Mouse (Mus musculus): Measurements from ENCODE around the gene P2ry14.

Gene P2ry14

DNA sequence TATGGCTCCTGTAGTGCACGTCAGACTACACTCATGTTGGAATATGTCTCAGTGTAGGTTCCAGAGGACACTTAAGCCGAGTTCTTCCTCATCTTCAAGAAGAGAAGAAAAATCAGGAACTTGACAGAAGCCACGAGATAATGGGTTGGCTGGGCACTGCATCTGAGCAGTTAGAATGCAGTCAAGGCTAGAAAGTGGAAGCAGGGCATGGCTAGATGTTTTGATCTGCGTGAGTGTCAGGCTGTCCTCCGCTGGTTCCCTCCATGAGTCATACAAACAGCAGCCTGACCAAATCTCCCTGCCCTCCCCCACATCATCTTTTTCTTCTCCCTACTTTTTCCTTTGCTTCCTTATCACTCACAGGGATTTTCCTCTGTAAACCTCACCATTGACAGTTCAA is at the start of gene P2ry14:
Gene P2ry14 (minus strand): TSS at position 195 of the 400 bp plus-strand sequence.
- DNase-seq (ENCODE audit: low spot score in 2 of 2) = no peak

DNA sequence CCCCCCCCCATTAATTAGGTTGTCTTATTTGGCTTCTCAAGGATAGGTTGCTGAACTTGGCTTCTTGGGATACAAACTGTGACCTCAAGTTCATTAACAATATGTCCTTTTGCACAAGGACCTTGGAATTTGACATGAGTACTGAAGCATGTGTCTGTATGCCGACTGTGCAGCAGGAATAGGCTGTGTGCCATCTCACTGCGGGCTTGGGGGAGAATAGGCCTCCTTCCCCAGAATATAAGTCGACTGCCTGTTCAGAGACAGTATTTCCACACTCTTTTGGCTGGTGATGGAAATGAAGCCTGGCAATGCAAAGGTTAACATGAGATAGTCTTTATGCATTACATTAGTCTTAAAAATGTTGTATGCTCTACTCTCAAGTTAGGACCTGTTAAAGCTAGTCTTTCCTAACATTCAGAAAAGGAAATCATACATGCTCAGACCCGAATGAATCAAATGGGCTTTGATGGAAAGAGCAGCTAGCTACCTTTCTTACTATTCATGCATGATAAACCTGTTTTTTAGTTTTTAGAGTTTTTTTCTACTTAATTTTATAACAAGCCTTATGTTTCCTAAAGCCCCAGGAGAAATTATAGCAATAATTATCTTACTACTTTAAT is 44.0 kb upstream of the P2ry14 start:
- no peak for DNase-seq (ENCODE audit: low spot score in 2 of 2)

DNA sequence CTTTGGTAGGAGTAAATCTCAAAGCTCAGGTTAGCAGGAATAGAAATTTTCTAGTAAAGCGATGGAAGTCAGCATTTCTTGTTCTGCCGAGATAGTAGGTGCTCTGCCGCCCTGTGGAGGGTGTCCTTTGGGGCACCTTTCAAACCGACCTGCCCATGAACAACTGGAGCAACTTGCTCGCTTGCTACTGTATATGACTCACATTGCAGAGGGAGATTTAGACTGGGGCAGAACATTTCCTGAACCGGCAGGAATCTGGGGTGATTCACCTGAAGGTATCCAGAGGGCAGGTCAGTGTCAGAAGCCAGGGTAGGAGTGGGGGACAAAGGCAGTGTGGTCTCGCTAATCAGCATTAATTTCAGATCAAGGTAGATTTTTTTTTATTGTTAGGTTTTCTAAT is 41.5 kb upstream of the P2ry14 start, which contains the start of gene Gpr87:
Gene Gpr87 (minus strand): TSS at position 167 of the 400 bp plus-strand sequence.
- DNase-seq (ENCODE audit: low spot score in 2 of 2) = no peak

DNA sequence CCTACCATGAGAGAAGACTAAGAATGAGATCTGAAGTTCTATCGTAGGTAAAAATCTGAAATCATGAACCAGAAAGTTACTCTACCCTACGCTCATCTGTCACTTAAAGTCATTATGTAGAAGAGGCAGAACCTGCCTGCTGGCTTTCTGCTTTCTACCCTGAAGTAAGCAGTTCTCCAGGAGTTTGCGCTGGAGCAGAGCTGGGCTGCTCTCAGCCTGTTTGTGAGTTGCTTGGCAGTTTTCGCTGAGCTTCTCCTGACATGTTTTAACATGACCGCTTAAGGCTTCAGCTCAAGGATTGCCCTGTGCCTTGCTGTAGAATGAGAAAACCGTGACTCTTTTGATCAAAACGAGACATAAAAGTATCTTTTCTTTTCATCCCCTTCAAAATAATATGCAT is 40.7 kb upstream of the P2ry14 start:
- no peak for DNase-seq (ENCODE audit: low spot score in 2 of 2)

DNA sequence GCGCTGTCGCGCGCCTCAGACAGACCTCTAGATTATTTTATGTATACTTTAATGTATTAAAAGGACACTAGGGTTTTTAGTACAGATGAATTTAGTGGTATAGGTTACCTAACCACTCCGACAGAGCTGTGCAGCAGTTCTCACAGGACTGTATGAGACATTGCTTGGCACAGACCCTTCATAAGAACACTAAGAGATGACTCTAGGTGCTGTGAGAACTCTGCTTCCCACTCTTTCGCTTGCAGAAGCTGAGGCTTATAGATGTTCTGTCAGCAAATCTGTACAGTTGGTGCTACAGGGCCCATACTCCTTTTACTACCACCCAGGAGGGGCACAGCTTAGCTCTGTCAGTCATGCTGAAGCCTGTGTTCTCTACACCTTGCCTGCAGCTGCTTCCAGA is 38.3 kb upstream of the P2ry14 start:
- DNase-seq (ENCODE audit: low spot score in 2 of 2) = no peak

DNA sequence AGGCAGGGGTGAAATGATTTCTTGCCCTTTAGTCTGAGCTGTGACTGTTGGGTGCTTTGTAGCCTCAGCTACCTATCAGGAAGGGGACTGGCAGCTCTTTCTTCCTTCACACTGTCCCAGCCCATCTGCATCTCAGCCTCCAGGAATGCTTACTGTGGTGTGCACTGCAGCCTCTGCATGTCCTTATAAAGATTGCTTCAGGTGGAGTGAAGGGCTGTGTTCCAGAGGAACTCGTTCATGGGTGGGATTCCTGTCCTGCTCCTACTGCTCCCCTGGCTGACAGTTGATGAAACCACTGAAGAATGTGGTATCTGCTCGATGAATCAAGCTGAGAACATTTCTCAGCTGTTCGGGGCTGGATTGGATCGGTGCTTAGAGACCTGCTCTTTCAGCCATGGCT is 33.9 kb upstream of the P2ry14 start:
- no peak for DNase-seq (ENCODE audit: low spot score in 2 of 2)

DNA sequence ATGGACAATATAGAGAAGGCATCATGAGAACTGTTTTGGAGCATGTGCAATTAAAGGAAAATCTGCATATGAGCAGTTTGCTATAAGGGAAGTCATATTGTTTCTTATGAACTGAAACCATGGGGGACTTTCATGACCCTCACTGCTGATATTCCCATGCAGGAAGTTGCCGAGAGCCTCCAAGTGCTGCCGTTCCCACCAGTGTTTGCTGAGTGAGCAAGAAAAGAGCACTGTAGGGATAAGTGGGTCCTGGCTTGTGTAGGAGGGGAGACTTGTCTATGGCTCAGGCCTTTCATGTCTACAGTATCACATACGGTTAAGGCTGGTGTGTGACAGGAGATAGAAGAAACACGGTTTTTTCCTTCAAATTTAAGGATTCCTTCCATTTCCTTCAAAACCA is 32.2 kb upstream of the P2ry14 start:
- DNase-seq (ENCODE audit: low spot score in 2 of 2) = no peak

DNA sequence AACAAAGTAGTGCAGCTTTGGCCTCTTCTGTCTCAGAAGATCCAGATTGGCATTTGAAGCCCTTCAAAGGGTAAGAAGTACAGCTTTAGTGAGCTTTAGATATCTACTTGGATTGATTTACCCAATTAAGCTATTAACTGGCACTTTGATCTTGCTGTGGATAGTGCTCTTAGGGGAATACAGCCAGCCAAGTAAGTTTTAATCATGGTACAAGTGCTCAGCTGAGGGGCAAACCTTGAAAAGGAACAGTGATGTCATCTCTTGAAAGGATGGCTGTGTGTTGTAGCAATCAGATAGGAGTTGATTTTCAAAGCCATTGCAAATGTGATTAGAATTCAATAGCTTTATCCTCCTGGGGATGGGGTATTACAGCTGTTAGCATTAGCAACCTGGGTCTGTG is 28.7 kb upstream of the P2ry14 start:
- no peak for DNase-seq (ENCODE audit: low spot score in 2 of 2)

DNA sequence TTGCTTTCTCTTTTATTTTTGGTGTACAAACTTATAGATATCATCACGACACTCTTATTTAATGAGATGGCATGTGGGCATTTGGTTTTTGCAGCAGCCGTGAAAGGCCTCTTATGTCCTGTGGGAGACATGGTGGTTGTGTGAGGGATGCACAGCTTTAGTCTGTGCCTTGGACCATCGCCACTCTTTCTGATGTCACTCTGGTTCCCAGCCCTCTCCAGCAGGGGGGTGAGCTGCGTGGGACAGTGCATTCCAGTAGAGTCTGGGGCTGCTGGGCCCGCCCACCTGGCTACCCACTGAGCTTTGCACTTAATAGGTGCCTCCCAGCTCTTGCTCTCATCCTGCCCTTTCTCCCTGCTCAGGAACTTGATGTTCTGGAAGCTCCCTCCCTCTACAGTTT is 27.7 kb upstream of the P2ry14 start:
- no peak for DNase-seq (ENCODE audit: low spot score in 2 of 2)

DNA sequence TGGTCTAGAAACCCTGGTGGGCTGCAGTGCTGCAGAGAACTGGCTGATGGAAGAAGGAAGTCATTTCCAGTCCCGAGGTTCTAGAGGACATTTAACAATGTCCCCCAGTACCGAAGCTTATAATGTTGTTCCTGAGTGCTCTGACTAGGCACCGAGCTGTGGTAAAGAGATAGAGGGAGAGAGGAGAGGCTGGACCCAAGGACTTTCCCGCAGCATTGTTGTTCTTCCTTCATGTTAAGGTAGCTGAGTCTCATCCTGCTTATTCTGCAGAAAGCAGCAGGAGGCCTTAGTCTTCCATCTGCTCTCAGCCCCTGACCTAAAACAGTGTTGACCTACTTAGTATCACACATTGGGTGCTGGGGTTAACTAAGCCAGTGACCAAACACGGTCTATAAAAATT is 23.5 kb upstream of the P2ry14 start:
- no peak for DNase-seq (ENCODE audit: low spot score in 2 of 2)

DNA sequence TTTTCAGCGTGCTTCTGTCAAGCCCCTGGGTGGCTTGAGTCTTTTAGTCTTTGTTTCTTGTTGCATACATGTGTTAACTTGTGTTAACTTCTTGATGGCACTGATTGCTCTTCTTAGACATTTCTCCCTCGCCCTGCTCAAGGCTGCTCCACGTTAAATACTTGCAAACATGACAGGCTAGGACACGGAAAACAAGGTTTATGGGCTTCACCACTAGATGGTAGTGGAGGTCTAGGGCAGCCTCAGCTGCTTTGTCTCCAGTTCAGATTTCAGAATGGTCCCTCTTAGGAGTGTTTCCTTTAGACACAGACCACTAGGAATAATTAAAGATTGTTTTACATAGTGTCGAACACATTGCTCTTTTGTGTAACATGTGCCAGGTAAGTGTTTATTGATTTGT is 21.8 kb upstream of the P2ry14 start:
- DNase-seq (ENCODE audit: low spot score in 2 of 2) = peak in 1 of 2 experiments; percentile 36

DNA sequence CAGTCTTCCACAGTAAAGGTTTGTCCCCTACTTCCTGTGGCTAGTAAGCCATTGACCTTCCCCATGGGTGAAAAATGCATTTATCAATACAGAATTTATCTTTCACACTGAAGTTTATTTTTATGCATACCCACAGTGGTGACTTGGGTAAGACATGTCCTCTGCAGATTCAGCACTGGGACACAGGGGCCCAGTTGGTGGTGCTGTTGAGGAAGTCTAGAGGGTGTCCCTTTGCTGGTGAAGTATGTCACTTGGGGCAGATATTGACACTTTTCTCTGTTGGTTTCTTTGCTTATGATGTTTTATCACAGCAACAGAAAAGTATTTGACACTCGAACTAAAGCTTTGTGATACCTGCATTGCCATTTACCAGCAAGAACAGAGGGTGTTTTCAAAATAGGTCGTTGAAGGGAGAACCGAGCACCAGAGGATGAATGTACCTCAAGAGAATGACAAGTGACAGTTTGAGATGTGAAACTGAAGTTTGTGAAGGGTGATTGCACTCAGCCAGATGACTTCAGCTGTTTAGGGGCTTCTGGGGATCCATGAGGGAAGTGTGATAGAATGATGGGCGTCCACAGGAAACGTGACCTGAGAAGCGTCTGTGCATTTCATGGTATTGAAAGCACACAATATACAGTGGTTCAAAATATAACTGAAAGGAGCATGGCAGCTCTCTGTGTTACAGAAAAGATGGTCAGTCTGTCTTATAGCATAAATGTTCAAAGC is 21.2 kb upstream of the P2ry14 start:
- DNase-seq (ENCODE audit: low spot score in 2 of 2) = no peak

DNA sequence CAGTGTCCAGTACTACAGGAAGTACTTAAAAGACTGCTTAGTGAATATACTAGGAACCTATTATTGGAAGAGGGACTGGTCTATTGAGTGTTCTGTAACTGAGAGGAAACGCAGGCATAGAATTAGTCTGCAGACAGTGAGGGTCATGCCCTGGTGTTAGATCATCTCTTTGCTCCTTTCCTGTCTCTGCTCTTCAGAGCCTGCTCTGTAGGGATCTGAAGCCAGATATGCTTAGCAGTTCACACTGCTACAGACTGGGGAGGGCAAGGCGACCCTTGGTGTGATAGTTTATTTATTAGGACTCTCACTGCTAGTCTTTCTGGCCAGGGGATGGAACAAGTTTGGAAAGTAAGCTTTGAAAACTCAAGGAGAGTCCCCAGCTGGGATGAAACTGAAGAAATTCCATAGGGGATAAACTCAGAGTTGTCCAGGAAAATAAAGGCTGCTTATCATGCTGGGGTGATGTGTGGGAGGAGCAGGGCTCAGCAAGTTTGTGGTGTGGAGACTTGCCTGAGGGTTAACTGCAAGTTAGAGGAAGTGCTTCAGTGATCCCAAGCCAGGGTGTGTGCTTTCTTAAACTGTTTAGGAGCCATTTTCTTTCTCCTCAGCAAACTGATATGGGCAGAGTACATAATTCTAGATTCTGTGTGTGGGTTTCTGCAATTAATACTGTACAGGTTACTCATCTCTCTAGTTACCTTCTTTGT is 16.7 kb upstream of the P2ry14 start:
- DNase-seq (ENCODE audit: low spot score in 2 of 2) = no peak

DNA sequence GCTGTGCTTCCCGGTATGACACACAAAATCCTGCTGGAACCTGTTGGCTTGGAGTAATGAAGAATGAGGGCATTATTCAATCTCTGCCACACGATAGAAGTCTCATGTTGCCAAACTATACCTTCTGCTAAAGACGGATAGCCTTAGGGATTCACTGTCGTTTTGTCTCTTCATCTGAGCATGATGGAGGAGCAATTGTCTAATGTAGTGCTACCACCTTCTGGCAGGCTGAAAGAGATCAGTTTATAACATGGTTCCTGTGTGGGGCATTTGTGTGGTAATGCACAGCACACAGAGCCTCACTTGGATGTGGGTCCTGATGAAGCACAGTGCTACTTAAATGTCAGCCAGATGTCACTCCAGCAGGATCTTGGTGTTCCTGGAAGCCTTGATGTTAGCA is 15.8 kb upstream of the P2ry14 start:
- no peak for DNase-seq (ENCODE audit: low spot score in 2 of 2)

DNA sequence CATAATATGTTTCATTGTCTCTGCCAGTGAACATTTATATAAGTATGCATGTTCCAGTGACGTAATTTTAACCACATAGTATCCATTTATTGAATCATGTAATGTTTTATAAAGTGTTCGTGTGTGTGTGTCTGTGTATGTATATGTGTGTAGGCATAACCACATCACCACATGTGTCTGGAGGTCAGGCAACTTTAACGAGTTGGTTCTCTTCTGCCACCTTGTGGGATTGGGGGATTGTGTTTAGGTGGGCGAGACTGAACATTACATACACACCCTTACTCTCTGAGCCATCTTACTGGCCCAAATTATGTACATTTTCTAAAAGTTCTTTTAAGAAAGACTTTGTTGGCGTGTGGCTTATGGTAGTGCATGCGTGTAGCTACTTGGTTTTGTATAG is 15.1 kb upstream of the P2ry14 start:
- DNase-seq (ENCODE audit: low spot score in 2 of 2) = no peak

DNA sequence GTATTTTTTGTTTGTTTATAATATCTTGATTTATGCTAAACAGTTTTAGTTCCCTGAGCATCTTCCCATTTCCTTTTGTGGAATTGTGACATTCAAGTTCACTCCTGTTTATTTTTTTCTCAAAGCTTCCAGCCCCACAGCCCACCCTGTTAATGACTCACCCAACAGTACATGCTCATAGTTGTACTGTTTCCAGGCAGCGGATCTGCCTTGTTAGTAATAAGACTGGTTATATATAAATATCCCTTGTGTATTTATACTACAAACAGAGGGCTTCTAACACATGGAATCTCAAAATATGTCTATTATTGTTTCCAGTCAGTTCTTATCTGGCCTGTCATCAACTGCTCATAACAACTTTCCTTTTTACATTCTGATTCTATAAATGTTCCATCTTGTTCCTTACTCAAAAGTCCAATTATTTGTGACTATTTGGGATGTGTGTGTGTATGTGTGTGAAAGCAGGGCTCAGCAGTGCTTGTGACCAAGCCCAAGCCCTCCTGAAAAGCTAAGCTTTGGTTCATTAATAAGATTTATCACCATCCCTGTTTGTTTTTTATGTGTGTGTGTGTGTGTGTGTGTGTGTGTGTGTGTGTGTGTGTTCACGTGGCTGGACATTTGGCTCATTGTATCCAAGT is 14.1 kb upstream of the P2ry14 start:
- DNase-seq (ENCODE audit: low spot score in 2 of 2) = no peak

DNA sequence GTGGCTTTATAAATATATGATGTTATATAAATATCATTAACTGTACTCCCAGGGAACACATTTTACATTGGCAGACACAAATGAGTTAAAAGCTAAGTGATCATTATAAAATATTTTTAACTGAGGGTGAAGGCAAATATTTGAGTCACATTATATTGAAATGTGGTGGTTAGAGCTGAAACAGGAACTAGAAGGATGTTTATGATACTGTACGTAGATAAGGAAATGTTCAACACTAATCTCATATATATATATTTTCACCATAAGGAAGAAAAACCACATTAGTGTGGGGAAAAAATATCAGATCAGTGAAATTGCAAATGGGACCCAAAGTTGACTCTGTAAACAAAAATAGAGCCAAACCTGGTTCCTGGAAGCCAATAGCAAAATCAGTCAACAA is 7.0 kb upstream of the P2ry14 start:
- DNase-seq (ENCODE audit: low spot score in 2 of 2) = no peak

DNA sequence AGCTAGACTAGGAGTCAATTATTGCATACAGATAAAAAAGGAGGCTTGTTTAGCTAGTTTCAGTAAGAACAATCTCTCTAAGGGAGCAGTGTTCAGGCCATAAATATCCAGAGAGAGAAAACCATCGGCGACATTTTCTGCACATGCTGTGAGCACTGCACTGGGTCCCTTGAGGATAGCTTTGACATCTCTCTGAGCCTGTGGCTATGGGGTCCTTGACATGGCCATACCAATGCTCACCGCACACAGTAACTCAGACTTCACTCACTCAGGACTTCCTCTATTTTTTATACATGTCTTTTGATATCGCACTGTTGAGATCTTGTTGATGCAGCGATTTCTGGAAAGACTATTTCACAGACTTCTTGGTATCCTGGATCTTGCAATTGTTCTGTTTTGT is 3.6 kb upstream of the P2ry14 start:
- DNase-seq (ENCODE audit: low spot score in 2 of 2) = no peak

DNA sequence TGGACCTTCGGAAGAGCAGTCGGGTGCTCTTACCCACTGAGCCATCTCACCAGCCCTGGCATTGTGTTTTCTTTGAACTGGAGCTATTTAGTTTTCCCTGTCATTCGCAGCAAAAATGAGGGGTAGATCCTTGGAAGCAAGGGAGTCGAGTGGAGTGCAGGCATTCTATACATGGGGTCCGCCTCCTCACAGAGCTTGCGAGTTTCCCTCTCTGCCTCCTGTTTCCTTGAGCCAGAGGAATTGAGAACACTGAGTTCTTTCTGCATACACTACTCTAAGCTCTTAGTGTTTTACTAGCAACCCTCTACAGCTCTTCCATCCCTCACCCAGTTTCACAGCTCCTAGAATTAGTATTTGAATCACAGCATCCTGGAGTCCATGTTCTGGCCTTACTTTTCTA is 2.0 kb upstream of the P2ry14 start:
- no peak for DNase-seq (ENCODE audit: low spot score in 2 of 2)

DNA sequence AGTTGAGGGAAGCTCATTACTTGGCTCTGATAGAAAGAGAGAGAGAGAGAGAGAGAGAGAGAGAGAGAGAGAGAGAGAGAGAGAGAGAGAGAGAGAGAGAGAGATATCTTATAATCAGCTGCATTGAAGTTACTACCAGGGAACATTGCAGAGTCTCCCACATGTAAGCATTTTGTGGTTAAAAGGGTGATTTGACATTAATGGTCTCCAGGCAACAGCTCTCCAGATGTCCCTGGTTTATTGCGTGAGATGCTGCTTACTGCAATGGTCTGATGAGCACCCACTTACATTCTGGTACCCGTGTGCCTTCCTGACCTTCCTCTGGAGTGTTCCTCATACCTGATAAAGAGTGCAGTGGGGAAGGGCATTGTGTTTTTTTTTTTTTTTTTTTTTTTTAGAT is 1.5 kb upstream of the P2ry14 start:
- no peak for DNase-seq (ENCODE audit: low spot score in 2 of 2)

DNA sequence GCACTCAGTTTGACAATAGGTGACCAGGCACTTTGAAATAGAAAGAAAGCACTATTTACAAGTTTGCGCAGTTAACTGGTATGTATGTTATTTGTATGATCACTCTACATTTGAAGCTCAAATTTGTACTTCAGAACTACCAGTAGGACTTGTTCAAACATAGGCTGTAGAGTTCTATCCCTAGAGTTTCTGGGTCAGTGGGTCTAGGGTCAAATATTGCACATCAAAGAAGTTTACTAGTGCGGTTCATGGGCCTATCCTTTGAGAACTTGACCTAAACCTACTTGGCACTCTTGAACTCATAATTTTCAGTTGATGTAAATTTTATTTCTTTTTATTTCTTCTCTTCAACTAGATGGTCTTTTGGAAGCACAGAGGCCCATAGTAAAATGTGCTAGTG is 2.8 kb downstream of the P2ry14 start:
- DNase-seq (ENCODE audit: low spot score in 2 of 2) = no peak

DNA sequence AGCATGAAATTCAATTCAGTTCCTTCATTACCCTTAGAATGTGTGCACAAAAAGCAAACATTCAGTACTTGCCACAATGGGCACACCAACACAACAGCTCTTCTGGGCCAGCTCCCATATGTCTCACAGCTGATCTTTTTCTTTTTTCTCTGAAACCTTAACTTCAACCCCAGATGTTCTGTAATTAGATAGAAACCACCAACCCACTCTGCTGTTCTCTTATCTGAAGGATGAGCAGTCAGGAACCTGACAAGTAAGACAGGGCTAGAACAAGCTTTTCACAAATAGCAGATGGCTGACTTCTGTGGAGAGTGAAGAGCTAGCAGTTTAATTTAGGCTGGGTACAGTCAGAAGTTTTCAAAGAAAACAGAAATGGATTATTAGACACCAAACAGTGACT is 3.8 kb downstream of the P2ry14 start:
- DNase-seq (ENCODE audit: low spot score in 2 of 2) = no peak

DNA sequence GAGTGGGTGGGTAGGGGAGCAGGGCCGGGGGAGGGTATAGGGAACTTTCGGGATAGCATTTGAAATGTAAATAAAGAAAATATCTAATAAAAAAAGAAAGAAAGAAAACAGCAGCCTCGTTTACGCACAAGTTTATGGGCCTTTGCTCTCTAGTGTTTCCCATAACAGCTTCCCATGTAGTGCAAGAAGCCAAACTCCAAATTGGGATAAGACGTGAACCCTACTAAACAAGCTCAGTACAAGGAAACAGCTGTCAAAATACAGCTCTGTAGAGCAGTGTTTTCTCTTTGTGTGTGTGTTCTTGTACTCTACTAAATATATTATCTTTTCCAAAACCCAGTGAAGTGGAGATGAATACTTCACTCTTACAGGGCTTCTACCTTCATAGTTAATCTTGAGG is 8.2 kb downstream of the P2ry14 start:
- DNase-seq (ENCODE audit: low spot score in 2 of 2) = no peak

All from frontal cortex, postnatal 14 days (tissue).